Mouse (Mus musculus): ENCODE measurements around the gene Prmt8.

- TF ChIP-seq USF1 (IDR thresholded peaks at IDR 0.05; ENCODE audit: low read depth), result no peak
- no peak for TF ChIP-seq POLR2A (IDR thresholded peaks at IDR 0.05; ENCODE audit: insufficient read length, low read depth)
- no peak for TF ChIP-seq MYOD1 (IDR thresholded peaks at IDR 0.05; ENCODE audit: control insufficient read depth in 1 of 3, insufficient read length in 2 of 3, low read depth in 2 of 3)
- no peak for TF ChIP-seq E2F4 (IDR thresholded peaks at IDR 0.05; ENCODE audit: insufficient read depth)
- TF ChIP-seq TCF12 (IDR thresholded peaks at IDR 0.05; ENCODE audit: insufficient read depth, poor library complexity, severe bottlenecking), result no peak
- TF ChIP-seq MYOG (IDR thresholded peaks at IDR 0.05; ENCODE audit: control insufficient read depth in 1 of 3, insufficient read depth in 1 of 3, insufficient read length in 2 of 3, low read depth in 2 of 3), result no peak
- no peak for TF ChIP-seq POLR2AphosphoS2 (IDR thresholded peaks at IDR 0.05; ENCODE audit: insufficient read length, low read depth)
- TF ChIP-seq MAX (IDR thresholded peaks at IDR 0.05; ENCODE audit: low read depth), result no peak
- no peak for TF ChIP-seq REST (IDR thresholded peaks at IDR 0.05; ENCODE audit: insufficient read depth, insufficient read length)
- no peak for TF ChIP-seq SRF (IDR thresholded peaks at IDR 0.05; ENCODE audit: control insufficient read depth, insufficient read length, low read depth)
These were observed 2.6 kb downstream of the Prmt8 start for GRCm38 (mm10) chr6:127766641-127767200.
